Mouse (Mus musculus): Measurements from ENCODE around the gene Hpn.

GRCm38 (mm10) chr7:31087262-31087661 lies 27.8 kb downstream of the Hpn start:
- TF ChIP-seq POLR2A (IDR thresholded peaks at IDR 0.05; ENCODE audit: borderline replicate concordance, insufficient read depth, low read length), result no peak
- TF ChIP-seq CTCF (IDR thresholded peaks at IDR 0.05; ENCODE audit: borderline replicate concordance, insufficient read depth, low read depth, low read length), result no peak
